Mouse (Mus musculus) brown adipose tissue, adult 24 weeks (tissue): ENCODE results near the gene Tpi1. TPM values are rescaled to one million over a fixed set of nuclear protein-coding genes. Genes with fewer than 3 reads are reported as not detected.
A peak's percentile ranks its signal among the peaks of the same experiment; 100 is the strongest.
"Not testable (repeated sequence)": the region's sequence is repeated elsewhere in the genome, so short reads cannot be mapped to it uniquely, and the experiment has no call there.

Experiments
- H3K27ac ChIP-seq: fragments of 200-500 bp; replicated peaks from 2 replicates; pipeline ENCODE4 v1.5.1; 2012; ENCODE audit warnings: low read depth, mild to moderate bottlenecking, low read length
- H3K4me1 ChIP-seq: fragments of 200-500 bp; 2 replicates; pipeline ENCODE4 v1.6.1; 2012; ENCODE audit warnings: low read length, mixed read lengths; ENCODE audit not compliant: control insufficient read depth, insufficient read depth, insufficient read length
- H3K4me3 ChIP-seq: fragments of 200-500 bp; 2 replicates; pipeline ENCODE4 v1.5.1; 2012; ENCODE audit warnings: low read depth, mild to moderate bottlenecking, low read length, moderate library complexity; ENCODE audit not compliant: insufficient read depth
- polyA plus RNA-seq: library from polyadenylated mRNA; stranded (reverse); fragments of >200 nt; gene quantifications from 2 replicates; pipeline ENCODE4 v1.2.4, GENCODE M21; 2012; ENCODE audit not compliant: missing spikeins, insufficient read depth, insufficient read length

The Tpi1 gene
- polyA plus RNA-seq, 1 experiment, result 573 TPM

GRCm38 (mm10) chr6:124817563-124817962, 3.5 kb upstream of the Tpi1 start:
- Histone ChIP-seq H3K4me3 (no peak overlapping the region), H3K4me1 (peaks cover 7% of the 10 kb centered on the region), H3K27ac (no peak overlapping the region)

GRCm38 (mm10) chr6:124817125-124817524, 3.0 kb upstream of the Tpi1 start:
- H3K27ac ChIP-seq, result no peak overlapping the region
- no peak overlapping the region for H3K4me3 ChIP-seq
- H3K4me1 ChIP-seq, result peaks cover 7% of the 10 kb centered on the region

- H3K27ac ChIP-seq, result no peak overlapping the region
- peaks cover 7% of the 10 kb centered on the region for H3K4me1 ChIP-seq
- H3K4me3 ChIP-seq, result no peak overlapping the region
Observed at GRCm38 (mm10) chr6:124816611-124817010, 2.5 kb upstream of the Tpi1 start.

- no peak overlapping the region for H3K4me3 ChIP-seq
- H3K27ac ChIP-seq, result no peak overlapping the region
- peaks cover 7% of the 10 kb centered on the region for H3K4me1 ChIP-seq
Observed at GRCm38 (mm10) chr6:124814858-124815774, 1.0 kb upstream of the Tpi1 start.

- no peak overlapping the region for H3K27ac ChIP-seq
- peaks cover 9% of the 10 kb centered on the region for H3K4me1 ChIP-seq
- H3K4me3 ChIP-seq, result 0 out of 2 replicates have a peak overlapping the region, but pooled peaks have one; percentile 22
Observed at GRCm38 (mm10) chr6:124814448-124814847, 352 bp upstream of the Tpi1 start.

GRCm38 (mm10) chr6:124813496-124813895, 600 bp downstream of the Tpi1 start:
- Histone ChIP-seq H3K4me1 (peaks cover 9% of the 10 kb centered on the region), H3K4me3 (peak overlapping the region; percentile 79), H3K27ac (peak overlapping the region; percentile 63)

GRCm38 (mm10) chr6:124812848-124813247, 1.2 kb downstream of the Tpi1 start:
- Histone ChIP-seq H3K4me1 (peaks cover 12% of the 10 kb centered on the region), H3K4me3 (peak overlapping the region; percentile 79)

GRCm38 (mm10) chr6:124811701-124812560, 2.2 kb downstream of the Tpi1 start:
- H3K4me3 ChIP-seq, result peak overlapping the region; percentile 79
- no peak overlapping the region for H3K27ac ChIP-seq
- H3K4me1 ChIP-seq, result peaks cover 12% of the 10 kb centered on the region

More at GRCm38 (mm10) chr6:124812848-124813247, 1.2 kb downstream of the Tpi1 start:
- H3K27ac ChIP-seq, result peak overlapping the region; percentile 63

GRCm38 (mm10) chr6:124811403-124811665, 2.8 kb downstream of the Tpi1 start:
- Histone ChIP-seq H3K27ac (no peak overlapping the region), H3K4me3 (no peak overlapping the region), H3K4me1 (peaks cover 15% of the 10 kb centered on the region)

- not testable (repeated sequence) for H3K27ac ChIP-seq, H3K4me3 ChIP-seq
- peaks cover 16% of the 10 kb centered on the region for H3K4me1 ChIP-seq
Observed at GRCm38 (mm10) chr6:124810566-124811402, 3.3 kb downstream of the Tpi1 start.

- peaks cover 16% of the 10 kb centered on the region for H3K4me1 ChIP-seq
- H3K4me3 ChIP-seq, result peak overlapping the region; percentile 91
- 0 out of 2 replicates have a peak overlapping the region, but pooled peaks have one; percentile 7 for H3K27ac ChIP-seq
Observed at GRCm38 (mm10) chr6:124809775-124810538, 4.1 kb downstream of the Tpi1 start.

GRCm38 (mm10) chr6:124809052-124809774, 4.9 kb downstream of the Tpi1 start:
- H3K27ac ChIP-seq, result peak overlapping the region; percentile 74
- peaks cover 12% of the 10 kb centered on the region; the same call in 1 of the 2 replicates for H3K4me1 ChIP-seq
- peak overlapping the region; percentile 91 for H3K4me3 ChIP-seq

GRCm38 (mm10) chr6:124808358-124809012, 5.6 kb downstream of the Tpi1 start, which contains the start of gene Spsb2:
Spsb2 (plus strand) TSS chr6:124808661.
- peak within 1 kb of the TSS; percentile 74 for H3K27ac ChIP-seq
- peak within 1 kb of the TSS; percentile 91 for H3K4me3 ChIP-seq
- H3K4me1 ChIP-seq, result peaks cover 12% of the 10 kb centered on the region; the same call in 1 of the 2 replicates
